Mouse (Mus musculus) liver, embryonic 14.5 days (tissue): ENCODE measurements around the gene Ldlrap1. TPM values are rescaled to one million over a fixed set of nuclear protein-coding genes. Genes with fewer than 3 reads are reported as not detected.

Source experiments
- ATAC-seq: fragments of 200-750 bp; cut with Nextera tagmentation; 2 replicates; pipeline ENCODE4 v1.8.0; 2017; ENCODE audit warnings: moderate number of reproducible peaks, mild to moderate bottlenecking, moderate library complexity; ENCODE audit not compliant: insufficient read depth
- DNase-seq, 3 experiments: peaks; one replicate each; pipeline ENCODE4 v3.0.0-alpha.2; 2012 to 2013; ENCODE audit warnings: low read depth in 3 of 3, low spot score in 3 of 3
- H3K27ac ChIP-seq: fragments of 300-500 bp; sonication (generic); 2 replicates; pipeline ENCODE4 v1.5.1; 2014; ENCODE audit warnings: moderate library complexity, mild to moderate bottlenecking, control low read depth, inconsistent platforms
- H3K27me3 ChIP-seq: fragments of 300-500 bp; sonication (generic); 2 replicates; pipeline ENCODE4 v1.6.1; 2014; ENCODE audit warnings: mild to moderate bottlenecking, low read length, moderate library complexity; ENCODE audit not compliant: control insufficient read depth, insufficient read depth
- H3K36me3 ChIP-seq: fragments of 300-500 bp; sonication (generic); replicated peaks from 2 replicates; pipeline ENCODE4 v1.6.1; 2014; ENCODE audit warnings: low read depth; ENCODE audit not compliant: control insufficient read depth, insufficient read depth
- H3K4me1 ChIP-seq, 2 experiments: fragments of 200-500 bp in 1 of 2; fragments of 300-500 bp in 1 of 2; sonication (generic) in 1 of 2; replicated peaks; 2 replicates each; pipeline ENCODE4 v1.6.1; 2012 to 2014; ENCODE audit warnings: antibody characterized with exemption in 1 of 2, inconsistent platforms in 1 of 2, low read length in 1 of 2; ENCODE audit not compliant: control insufficient read depth in 2 of 2, insufficient read depth in 2 of 2
- H3K4me2 ChIP-seq: fragments of 300-500 bp; sonication (generic); 2 replicates; pipeline ENCODE4 v1.6.1; 2014; ENCODE audit warnings: low read depth, mild to moderate bottlenecking, control low read depth, moderate library complexity
- H3K4me3 ChIP-seq, 2 experiments: fragments of 200-500 bp in 1 of 2; fragments of 300-500 bp in 1 of 2; sonication (generic) in 1 of 2; 2 replicates each; pipeline ENCODE4 v1.5.1; 2012 to 2014; ENCODE audit warnings: low read depth in 2 of 2, low read length in 2 of 2, mild to moderate bottlenecking in 2 of 2, control low read depth in 1 of 2, inconsistent platforms in 1 of 2, moderate library complexity in 1 of 2; ENCODE audit not compliant: insufficient read depth in 1 of 2
- H3K9ac ChIP-seq: fragments of 300-500 bp; sonication (generic); replicated peaks from 2 replicates; pipeline ENCODE4 v1.6.1; 2014; ENCODE audit warnings: mild to moderate bottlenecking, control low read depth, moderate library complexity
- H3K9me3 ChIP-seq: fragments of 300-500 bp; sonication (generic); 2 replicates; pipeline ENCODE4 v1.6.1; 2016; ENCODE audit warnings: low read length, mixed read lengths; ENCODE audit not compliant: control insufficient read depth
- CTCF ChIP-seq: IDR thresholded peaks from 2 replicates; pipeline ENCODE4 v1.5.1; 2016; ENCODE audit warnings: antibody characterized with exemption, low read depth, control low read depth
- EP300 ChIP-seq: IDR thresholded peaks from 2 replicates; pipeline ENCODE4 v1.6.1; 2016; ENCODE audit warnings: antibody characterized with exemption, low read depth
- WGBS: fragments of 180-500 bp; shearing (Covaris S2); extraction: QIAGEN DNeasy Blood & Tissue Kit; methylation state at CpG from one replicate; pipeline ENCODE4 v1.1.7; 2014; ENCODE audit not compliant: insufficient replicate concordance; 5-methylcytosine and 5-hydroxymethylcytosine counted together
- polyA plus RNA-seq, 2 experiments: library from polyadenylated mRNA; depleted of rRNA in 1 of 2; stranded (reverse) in 1 of 2; unstranded in 1 of 2; fragments of >200 nt; fragmentation: Nextera tagmentation in 1 of 2; extraction: Ambion mirVana in 1 of 2; gene quantifications; 2 replicates each; pipeline versions ENCODE4 v1.2.1 to v1.2.3; 2012 to 2014

Ldlrap1 gene
- polyA plus RNA-seq, 2 experiments, result 9.1 to 13.4 TPM

- Histone ChIP-seq H3K36me3 (no peaks in the 10 kb centered on the region), H3K4me3 (no peak overlapping the region), H3K9me3 (no peaks in the 10 kb centered on the region), H3K27ac (no peak overlapping the region), H3K4me2 (no peak overlapping the region), H3K4me1 (peaks cover 14 to 33% of the 10 kb centered on the region in 2 experiments), H3K9ac (no peak overlapping the region), H3K27me3 (no peaks in the 10 kb centered on the region)
- ATAC-seq, result no peak
- TF ChIP-seq CTCF (no peak), EP300 (no peak)
- no peak for DNase-seq
- WGBS, result 66% methylated on average over 14 of the region's 14 CpGs
Observed at GRCm38 (mm10) chr4:134775234-134775944, 7.6 kb upstream of the Ldlrap1 start.

GRCm38 (mm10) chr4:134774126-134774525 is 6.3 kb upstream of the Ldlrap1 start:
- 30% methylated on average over 6 of the region's 6 CpGs for WGBS
- H3K4me2 ChIP-seq, result no peak overlapping the region
- H3K36me3 ChIP-seq, result no peaks in the 10 kb centered on the region
- TF ChIP-seq CTCF (no peak), EP300 (no peak)
- H3K9me3 ChIP-seq, result no peaks in the 10 kb centered on the region
- H3K9ac ChIP-seq, result peak overlapping the region; percentile 24; the same call in 1 of the 2 replicates
- DNase-seq (no peak), ATAC-seq (no peak)
- H3K27me3 ChIP-seq, result no peaks in the 10 kb centered on the region
- peaks cover 14 to 29% of the 10 kb centered on the region in 2 experiments for H3K4me1 ChIP-seq
- H3K4me3 ChIP-seq, result no peak overlapping the region
- no peak overlapping the region for H3K27ac ChIP-seq

DNA sequence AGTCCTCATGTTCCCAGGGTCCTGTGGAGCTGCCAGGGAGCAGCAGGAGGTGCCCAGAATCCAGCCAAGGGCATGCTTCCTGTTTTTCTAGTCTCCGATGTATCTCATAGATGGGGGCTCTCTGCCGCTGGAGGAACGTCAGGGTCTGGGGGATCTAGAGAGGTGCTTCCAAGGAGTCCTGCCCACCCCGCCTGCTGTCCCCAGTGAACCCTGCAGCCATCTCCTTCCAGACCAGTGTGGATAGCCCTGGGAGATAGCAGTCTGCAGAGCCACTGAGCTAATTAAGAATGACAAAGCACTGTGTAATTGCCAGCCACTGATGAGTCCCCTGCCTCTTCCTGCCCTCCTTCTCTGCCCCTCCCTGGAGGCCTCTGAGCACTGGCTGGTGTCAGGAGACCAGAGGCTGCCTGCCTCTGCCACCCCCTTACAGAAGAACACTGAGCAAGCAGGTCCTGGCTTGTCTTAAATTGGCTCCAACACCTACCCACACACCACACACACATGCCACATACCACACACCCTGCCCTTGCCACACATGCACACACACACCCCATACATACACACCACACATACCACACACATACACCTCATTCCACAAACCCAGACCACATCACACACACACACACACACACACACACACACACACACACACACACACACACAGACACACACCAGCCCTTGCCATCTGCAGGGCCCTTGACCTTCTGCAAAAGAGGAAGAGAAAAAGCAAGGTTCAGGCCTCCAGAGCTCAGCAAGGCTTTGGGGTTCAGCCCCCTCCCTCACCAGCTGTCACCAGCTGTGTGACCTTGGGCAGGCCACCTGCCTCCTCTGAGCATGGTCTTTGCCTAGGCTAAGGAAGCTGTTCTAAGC is 5.2 kb upstream of the Ldlrap1 start:
- H3K4me1 ChIP-seq, result peaks cover 21 to 35% of the 10 kb centered on the region in 2 experiments

GRCm38 (mm10) chr4:134769891-134770290 is 2.1 kb upstream of the Ldlrap1 start:
- TF ChIP-seq EP300 (no peak), CTCF (no peak)
- no peak overlapping the region for H3K4me3 ChIP-seq
- H3K36me3 ChIP-seq, result no peaks in the 10 kb centered on the region
- peaks cover 31 to 41% of the 10 kb centered on the region in 2 experiments for H3K4me1 ChIP-seq
- no peak overlapping the region for H3K4me2 ChIP-seq
- no peak overlapping the region for H3K9ac ChIP-seq
- DNase-seq (no peak), ATAC-seq (no peak)
- WGBS, result 55% methylated on average over 7 of the region's 7 CpGs
- no peaks in the 10 kb centered on the region for H3K9me3 ChIP-seq
- H3K27me3 ChIP-seq, result no peaks in the 10 kb centered on the region
- H3K27ac ChIP-seq, result no peak overlapping the region

More for the DNA sequence above, 5.2 kb upstream of the Ldlrap1 start:
- Histone ChIP-seq H3K27me3 (no peaks in the 10 kb centered on the region), H3K4me3 (no peak overlapping the region), H3K9me3 (no peaks in the 10 kb centered on the region), H3K36me3 (no peaks in the 10 kb centered on the region), H3K4me2 (no peak overlapping the region), H3K9ac (no peak overlapping the region), H3K27ac (no peak overlapping the region)
- DNase-seq (no peak), ATAC-seq (peak; percentile 61)
- 28% methylated on average over 4 of the region's 4 CpGs for WGBS
- no peak for TF ChIP-seq EP300
- TF ChIP-seq CTCF, result no peak
